Mouse (Mus musculus) embryo, embryonic 11 days (tissue): ENCODE measurements around the gene Xab2.

Experiments
- DNase-seq: peaks from one replicate; pipeline ENCODE4 v3.0.0-alpha.2; 2015

Xab2 gene

DNA sequence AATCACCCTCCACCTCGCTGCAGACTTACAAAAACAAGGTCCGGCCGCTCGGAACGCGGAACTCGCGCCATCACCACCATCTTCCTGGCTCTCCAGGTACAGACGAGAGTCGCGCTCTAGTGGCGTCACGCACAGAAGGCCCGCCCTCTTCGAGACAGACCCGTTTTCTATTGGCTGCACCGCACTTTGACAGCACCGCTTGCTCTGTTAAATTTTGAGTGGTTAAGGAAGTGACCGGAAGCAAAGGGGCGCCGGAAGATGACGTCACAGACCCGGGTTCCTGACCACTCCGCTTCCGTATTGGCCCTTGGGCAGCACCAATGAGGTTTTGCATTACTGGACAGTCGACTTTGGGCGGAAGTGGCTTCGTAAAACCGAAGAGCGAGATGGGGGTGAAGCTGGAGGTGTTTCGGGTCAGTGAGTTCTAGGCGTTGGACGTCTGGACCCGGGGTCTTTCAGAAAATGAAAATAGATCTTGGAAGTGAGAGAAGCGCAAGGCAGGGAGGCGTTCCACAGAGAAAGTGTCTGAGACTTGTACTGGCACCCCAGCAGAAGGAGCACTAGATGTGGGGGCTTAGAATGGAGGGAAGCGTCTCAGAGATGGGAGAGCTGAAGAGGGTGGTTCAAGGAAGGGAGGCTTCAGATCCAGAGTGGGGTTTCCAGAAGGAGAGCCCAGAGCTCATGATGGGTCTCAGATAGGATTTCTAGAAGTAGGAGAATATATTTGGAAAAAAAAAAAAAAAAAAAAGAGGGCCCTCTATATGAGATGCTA, at the start of gene Xab2, which contains the start of gene Pet100:
Gene Xab2, minus strand, starts transcription at position 118 of the 772 bp plus-strand sequence.
Gene Pet100, plus strand, starts transcription at position 350 of the 772 bp plus-strand sequence.
- peak; percentile 98 for DNase-seq

DNA sequence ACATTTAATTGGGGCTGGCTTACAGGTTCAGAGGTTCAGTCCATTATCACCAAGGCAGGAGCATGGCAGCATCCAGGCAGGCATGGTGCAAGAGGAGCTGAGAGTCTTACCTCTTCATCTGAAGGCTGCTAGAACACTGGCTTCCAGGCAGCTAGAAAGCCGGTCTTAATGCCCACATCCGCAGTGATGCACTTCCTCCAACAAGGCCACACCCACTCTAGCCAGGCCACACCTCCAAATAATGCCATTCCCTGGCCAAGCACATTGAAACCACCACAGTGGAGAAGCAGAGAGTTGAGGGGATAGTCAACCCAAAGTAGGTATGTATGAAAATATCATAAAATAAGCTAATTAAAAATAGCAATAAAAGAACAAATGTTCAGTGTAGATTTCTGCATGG, 49.3 kb upstream of the Xab2 start:
- DNase-seq: no peak

DNA sequence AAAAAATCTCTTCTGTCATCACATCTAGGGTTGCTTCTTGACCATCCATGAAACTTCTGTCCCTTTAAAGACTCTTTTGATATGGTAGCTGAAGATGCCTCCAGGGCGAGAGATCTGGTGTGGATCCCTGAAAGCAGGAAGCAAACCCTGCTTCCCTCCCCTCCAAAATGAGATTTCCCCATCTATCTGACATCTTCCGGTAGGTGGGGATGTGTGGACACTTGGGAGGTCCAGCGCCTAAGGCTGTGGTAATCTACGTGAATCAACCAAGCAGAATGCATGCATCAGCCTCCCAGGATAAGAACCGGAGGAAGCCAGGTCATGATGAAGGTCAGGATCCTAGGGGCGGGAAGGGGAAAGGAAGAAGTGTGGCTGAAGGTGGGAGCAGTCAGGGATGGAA, 44.4 kb upstream of the Xab2 start, which contains the start of gene Mcemp1:
Gene Mcemp1, plus strand, starts transcription at position 248 of the 400 bp plus-strand sequence.
- no peak for DNase-seq

DNA sequence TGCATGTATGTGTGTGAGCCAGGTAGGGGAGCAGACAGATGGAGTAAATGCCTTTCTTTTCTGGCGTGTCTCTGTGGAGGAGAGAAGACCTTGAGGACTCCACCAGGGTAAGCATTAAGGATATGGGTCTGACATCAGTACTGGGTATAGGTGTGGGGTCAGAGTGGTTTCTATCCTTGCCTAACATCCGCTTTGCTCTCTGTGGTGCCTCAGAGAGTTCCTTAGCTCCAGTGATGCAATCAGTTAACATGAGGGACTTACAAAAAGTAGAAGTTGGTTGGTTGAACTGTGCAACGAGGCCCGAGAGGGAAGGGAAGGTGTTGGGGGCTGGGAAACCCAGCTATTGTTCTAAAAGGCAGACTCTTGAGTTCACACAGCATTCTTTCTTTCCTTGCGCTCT, 43.3 kb upstream of the Xab2 start:
- no peak for DNase-seq

DNA sequence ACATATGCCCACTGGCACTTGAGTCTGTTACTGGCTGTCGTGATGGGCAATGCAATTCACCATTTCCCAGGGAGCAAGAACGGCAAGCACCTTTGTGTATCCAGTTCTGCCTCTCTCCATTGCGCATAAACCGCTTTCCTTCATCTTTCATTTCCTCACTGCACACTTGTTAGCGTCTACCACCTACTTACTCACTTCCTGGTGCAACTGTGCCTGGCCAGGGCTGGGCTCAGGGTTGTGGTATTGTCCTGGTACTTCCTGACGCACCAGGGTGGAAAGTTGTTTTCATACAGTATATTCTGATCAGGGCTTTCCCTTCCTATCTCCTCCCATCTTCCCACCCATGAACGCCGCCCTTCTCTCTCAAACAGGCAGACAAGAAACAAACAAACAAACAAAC, 39.8 kb upstream of the Xab2 start:
- DNase-seq: no peak

DNA sequence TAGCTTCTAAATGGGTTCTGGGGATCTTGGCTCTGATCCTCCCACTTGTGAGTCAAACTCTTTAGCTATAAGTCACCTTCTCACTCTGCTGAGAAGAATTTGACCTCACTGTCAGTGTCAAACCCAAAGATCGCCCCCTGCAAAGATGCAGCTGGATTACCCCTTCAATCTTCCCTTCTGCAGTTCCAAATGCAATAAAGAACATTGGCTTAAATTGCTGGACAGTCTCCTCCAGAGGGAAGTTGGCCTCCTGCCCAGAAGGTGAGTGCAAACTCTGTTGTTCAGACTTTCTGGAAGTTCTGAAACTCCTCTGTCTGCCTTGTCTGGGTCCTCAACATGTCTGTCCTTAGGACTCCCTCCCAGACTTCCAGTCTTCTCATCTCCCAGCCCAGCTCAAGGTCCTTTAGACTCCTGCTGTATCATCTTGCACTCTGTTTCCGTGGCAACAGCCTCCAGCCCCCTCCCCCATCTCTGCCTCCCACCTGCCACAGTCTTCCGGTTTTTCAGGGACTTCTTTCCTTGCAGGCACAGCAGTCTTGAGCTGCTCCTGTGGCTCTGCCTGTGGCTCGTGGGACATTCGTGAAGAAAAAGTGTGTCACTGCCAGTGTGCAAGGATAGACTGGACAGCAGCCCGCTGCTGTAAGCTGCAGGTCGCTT, 35.7 kb upstream of the Xab2 start:
- DNase-seq: peak; percentile 42

DNA sequence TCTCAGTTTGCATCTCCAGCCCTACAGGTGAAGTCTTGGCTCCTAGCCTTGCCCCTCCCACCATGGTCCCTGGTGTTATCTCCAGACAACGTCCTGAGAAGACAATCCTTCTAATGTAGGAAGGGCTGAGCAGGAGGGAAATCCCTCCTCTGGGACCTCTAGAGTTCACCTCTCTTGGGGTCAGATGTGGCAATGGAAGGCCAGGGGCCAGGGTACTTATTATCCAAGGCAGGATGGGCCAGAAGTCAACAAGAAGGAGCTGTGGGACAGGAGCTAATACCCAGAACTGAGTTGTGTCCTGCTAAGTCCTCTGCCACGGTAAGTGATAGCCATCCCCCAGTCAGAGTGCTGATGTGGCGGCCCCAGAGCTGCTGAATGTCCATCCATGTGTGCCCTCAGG, 34.4 kb upstream of the Xab2 start, which contains the start of gene Retn:
Gene Retn, plus strand, starts transcription at position 245 of the 400 bp plus-strand sequence.
- no peak for DNase-seq

DNA sequence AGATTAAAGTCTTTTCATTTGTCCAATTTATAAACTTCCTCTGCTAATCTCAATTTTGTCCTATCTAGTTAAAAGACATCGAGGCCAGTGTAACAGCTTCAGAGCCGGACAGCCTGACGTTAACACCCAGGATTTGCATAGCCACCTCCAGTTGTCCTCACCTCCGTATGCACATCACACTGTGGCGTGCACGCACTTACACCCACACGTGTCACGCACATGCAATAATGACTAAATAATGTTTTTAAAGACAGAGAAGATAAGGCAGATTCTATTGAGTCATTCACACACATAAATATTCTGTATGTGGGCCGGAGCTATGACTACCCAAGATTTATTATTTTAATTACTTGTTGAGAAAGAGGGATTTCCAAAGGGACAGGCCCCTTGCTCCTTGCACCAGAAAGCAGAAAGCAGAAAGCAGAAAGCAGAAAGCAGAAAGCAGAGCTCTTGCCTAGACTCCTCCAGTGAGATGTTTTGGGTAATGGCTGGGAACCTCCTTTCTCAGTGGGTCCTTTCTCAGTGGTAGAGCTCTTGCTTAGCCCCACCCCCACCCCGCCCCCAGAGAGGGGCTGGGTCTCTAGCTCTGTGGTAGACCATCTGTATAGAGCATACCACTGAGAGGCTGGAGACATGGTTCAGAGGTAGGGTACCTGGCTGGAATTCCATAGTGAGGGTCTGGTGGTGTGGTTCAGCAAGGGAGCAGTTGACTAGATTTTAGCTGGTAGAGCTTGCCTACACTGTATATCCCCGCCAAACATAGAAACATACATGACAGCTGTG, 33.8 kb upstream of the Xab2 start:
- DNase-seq: no peak

DNA sequence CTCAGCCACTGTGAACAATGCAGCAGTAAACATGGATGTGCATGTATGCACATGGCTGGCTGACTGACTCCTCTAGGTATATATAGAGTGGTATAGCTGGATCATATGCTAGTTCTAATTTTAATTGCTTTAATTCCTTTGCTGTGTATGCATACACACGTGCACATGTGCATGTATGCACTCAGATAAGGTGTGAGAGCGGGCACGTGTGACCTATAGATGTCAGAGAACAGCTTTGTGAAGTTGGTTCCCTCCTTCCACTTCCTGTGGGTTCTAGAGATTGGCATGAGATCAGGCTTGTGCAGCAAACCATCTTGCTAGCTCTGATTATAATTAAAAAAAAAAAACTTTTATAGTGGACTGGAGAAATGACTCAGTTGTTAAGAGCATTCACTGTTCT, 31.7 kb upstream of the Xab2 start:
- no peak for DNase-seq

DNA sequence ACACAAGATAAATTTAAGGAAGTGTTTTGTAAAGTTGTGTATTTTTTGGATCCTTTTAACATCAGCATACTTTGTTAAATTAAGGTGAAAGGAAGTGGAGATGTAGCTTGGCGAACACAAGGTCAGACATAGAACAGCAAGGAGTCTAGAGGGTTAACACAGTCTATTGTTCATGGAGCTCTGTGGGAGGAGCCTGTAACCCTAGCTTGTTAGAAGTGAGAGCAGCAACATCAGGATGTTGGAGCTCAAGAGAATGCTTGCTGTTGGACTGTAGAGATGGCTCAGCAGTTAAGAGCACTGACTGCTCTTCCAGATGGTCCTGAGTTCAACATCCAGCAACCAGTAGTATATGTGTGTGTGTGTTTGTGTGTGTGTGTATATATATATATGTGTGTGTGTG, 27.9 kb upstream of the Xab2 start:
- peak; percentile 49 for DNase-seq

DNA sequence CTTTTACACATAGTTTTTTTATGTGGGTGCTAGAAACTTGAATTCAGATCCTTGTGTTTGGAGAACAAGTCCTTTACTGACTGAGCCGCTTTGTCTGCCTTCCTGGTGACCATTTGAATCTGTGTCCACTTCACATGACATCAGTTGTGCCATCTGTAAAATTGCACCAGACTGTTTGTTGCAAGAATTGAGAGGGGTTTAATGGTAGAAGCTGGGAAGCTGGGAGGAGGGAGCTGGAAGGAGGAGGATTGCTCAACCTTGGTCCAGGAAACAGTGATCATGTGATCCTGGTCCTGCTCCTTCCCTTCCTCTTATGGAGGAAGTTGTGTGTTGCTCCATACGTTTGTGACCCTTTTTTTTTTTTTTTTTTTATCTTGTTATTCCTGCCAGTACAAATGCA, 27.2 kb upstream of the Xab2 start:
- DNase-seq: no peak

DNA sequence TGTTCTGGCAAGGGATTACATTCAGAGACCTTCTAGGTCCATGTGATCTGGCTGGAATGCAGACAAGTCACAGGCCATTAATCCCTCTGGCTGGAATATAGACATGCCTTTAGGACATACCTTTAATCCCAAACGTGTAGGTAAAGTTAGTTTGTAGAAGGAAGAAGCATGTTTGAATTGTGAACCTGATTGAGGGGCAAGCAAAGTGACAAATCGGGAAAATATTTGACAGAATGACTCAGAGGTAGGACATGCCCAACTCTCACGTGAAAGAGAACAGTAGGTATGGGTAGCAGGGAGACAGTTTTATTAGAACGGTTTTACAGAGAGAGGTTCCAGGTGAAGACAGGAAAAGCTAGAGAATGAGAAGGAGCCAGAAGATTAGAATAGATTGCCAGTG, 26.4 kb upstream of the Xab2 start:
- no peak for DNase-seq

DNA sequence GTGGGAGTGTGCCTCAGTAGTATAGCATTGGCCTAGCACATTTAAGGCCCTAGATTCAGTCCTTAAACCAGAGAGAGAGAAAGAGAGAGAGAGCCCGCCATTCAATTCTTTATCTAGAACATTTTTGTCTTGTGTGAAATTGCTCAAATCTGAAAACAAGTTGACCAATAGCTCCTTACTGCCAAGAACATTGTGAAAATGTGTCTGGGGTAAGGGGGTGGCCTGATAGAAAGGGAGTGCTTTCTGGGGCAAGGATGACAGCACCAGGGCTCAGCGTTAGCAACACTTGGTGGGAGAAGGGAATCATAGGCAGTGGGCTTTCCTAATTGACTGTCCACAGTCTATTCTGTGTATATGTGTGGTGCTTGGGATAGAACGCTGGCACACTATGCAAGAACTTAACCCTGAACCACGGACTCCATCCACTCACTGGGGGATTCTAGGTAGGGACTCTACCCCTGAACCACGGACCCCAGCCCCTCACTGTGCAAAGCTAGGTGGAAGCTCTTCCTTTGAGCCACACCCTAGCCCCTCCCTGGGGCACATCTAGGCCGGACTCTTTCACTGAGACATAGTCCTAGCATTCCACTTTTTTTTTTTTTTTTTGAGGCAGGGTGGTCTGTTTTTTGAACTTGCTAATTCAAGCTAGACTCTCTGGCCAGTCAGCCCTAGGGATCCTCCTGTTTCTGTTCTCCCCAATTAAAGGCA, 25.9 kb upstream of the Xab2 start:
- no peak for DNase-seq

DNA sequence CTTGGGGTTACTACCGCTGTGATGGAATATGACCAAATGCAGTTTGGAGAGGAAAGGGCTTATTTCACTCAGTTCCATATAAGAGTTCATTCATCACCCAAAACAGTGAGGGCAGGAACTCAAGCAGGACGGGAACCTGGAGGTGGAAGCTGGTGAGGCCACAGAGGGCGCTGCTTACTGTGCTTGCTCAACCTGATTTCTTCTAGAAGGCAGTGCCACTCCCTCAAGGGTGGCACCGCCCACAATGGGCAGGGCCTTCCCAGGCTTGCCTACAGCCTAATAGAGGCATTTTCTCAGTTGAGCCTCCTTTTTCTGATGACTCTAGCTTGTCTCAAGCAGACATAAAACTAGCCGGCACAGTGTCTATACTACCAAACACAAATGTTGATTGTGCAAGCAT, 24.7 kb upstream of the Xab2 start:
- peak; percentile 11 for DNase-seq

DNA sequence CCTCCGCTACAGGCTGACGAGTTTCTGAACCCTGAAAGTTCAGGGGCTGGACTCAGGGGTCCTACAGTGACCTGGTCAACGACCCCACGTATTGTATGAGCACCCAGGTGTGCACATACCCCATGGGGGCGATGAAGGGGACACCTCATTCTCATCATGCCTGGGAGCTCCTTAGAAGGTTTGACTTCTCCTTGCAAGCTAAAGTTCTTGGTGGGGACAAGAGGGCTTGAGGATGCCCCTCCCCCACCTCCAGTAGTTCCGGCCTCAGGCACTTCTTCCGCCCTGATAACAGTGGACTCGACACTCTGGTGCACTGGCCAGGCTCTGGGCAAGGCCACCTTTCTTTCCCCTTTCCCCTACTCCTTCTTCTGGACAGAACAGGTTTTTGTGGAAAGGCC, 10.4 kb upstream of the Xab2 start:
- peak; percentile 17 for DNase-seq

DNA sequence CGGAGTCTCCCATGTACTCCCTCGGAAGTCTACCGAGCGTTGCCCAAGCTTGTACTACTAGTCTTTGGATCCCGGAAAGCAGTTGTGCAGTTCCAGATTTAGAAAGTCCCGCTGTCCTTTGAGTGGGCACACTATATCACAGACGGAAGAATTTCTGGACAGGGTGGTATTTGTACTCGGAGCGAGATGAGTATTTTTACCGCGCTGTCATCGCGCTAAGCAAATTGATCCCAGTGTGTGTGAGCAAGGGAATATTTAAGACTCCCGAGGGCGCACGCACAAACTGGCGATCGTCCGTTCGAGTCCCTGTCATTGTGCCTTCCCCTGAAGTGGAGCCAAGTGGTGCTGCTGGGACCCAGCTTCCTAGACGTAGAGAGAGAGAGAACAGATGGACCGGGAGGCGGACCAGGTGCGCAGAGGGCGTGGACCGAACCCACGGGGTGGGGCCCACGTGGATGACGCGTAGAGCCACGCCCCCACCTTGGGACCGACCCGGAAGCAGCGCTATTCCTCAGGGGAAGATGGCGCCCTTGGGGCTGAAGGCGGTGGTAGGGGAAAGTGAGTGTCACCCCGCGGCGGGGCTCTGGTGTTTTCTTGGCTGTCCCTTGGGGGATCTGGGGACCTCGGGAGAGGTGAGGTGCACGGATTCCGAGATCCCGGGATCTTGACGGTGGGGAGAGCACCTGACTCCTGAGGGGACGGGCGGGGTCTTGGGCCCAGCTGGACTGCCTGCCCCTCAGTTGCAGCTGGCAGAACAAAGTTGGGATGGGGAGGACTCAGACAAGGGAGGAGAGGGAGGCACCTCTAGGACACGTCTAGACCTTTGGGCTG, 9.7 kb upstream of the Xab2 start, which contains the start of gene Stxbp2:
Gene Stxbp2, plus strand, starts transcription at position 309 of the 831 bp plus-strand sequence.
- DNase-seq: peak; percentile 79

DNA sequence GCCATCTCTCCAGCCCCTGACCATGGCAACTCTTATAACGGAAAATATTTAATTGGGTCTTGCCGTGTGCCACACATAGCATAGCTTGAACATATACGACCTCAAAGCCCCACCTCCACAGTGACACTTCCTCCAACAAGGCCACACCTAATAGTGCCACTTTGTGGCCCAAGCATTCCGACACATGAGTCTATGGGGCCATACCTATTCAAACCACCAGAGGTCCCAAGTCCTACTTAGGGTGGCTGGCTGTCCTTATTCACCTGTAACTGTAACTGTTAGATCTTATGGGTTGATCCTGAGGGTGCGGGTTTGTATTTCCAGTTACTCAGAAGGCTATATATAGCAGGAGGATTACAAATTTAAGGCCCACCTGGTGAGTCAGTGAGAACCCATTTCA, 6.9 kb upstream of the Xab2 start:
- DNase-seq: peak; percentile 42

DNA sequence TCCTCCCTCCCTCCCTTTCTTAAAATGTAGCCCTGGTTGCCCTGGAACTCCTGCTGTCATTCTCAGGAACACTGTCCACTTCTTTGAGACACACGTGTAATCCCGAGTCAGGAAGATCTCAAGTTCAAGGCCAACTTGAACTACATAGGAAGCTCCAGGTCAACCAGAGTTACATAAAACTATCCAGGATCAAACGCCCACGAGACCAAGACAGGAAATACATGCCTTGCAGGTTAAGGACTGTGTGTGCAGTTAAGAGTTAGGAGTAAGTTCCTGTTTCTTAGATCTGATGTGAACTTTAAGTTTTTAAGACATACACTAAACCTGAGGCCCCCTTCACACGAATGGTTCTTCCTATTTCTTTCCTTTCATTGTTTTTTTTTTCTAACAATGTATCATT, 5.9 kb upstream of the Xab2 start:
- DNase-seq: no peak

DNA sequence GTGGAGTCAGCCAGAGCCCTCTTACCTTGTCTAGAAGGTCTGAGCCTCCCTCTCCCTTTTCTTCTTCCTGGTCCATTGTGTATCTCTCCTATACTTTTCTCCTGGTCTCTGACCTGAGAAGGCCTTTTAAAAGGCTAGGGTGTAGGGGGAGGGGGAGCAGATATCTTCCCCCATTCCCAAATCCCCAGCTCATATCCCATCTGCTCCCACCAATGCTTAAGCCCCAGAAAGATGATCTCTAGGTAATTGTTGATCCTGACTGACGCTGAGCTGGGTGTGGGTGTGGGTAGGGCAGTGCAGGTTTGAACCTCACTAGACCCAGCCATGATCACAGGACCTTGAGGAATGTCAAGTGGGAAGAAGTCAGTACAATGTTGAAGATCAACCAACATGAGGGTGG, 4.3 kb upstream of the Xab2 start, which contains the start of gene Pcp2:
Gene Pcp2, minus strand, starts transcription at position 101 of the 400 bp plus-strand sequence.
- DNase-seq: no peak

DNA sequence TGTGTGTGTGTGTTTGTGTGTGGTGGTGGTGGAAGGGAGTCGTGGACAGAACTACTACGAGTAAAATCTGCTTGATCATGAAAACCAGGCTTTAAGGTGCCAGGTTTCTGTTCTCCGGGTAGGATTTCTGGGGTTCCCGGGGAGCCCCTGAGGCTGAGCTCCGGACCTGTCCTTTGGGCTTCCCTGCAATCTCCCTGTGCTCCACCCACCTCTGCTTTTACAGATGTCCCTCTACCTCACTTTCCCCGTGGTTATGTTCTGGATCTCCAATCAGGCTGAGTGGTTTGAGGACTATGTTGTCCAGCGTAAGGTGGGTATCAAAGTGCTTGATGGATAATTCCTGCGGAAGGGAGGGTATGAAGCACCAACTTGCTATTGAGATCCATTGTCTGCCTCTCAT, 1.0 kb upstream of the Xab2 start:
- no peak for DNase-seq

DNA sequence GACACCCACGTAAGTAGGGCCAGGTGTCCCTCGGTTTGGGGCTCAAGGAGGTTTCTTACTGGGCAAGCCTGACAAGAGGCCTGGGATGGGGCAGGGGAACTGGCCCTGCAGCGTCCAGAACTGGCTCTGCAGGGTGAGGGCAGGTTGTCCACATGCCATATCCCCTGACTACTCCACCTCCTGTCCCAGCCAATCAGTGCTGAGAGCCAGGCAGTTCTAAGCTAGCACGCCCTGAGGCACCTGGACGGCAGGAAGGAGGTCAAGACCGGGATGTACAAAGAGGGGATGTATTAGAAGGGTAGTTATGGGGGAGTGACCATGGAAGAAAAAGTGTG, 11.3 kb downstream of the Xab2 start:
- DNase-seq: no peak
